Mouse (Mus musculus) erythroblast, adult 5-6 weeks (primary cell): ENCODE measurements around the gene Nudt22. TPM values are rescaled to one million over a fixed set of nuclear protein-coding genes. Genes with fewer than 3 reads are reported as not detected.

ENCODE experiments used
- ATAC-seq: replicated peaks from 2 replicates; pipeline ENCODE4 v1.8.0; 2016; ENCODE audit warnings: moderate number of reproducible peaks, mild to moderate bottlenecking, moderate TSS enrichment, inconsistent platforms; ENCODE audit not compliant: poor library complexity, low FRiP score, severe bottlenecking
- total RNA-seq, 2 experiments: library from RNA; stranded (forward) in 1 of 2; stranded (reverse) in 1 of 2; fragments of 150-400 nt in 1 of 2; fragments of 200-764, 138-1000 nt in 1 of 2; gene quantifications; 2 replicates each; pipeline versions ENCODE4 v1.2.3 to v1.2.4; 2015 to 2017; ENCODE audit warnings: low replicate concordance in 2 of 2

The Nudt22 gene
- total RNA-seq (2015; ENCODE audit: low replicate concordance) (5.4 TPM in 1 of 2 replicates, not detected in the other), total RNA-seq (2017; ENCODE audit: low replicate concordance) (0.60 and 4.9 TPM in 2 replicates)

DNA sequence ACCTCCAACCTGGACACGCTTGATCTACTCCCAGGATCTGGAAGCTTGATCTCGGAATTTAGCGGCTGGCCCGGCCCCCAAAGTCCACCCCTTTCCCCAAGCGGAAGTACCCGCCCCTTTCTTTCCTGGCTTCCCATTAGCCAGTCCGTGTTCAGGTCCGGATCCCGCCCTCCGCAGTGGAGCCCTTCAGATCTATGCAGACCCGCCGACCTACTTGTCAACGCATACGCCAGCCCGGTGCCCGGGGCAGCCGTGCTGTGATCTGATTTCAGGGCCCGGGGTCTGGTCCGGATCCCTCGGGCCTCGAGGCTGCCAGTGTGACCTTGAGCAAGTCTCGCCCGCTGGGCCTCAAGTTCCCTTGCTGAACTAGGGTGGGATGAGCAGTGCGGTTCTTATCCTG is at the start of gene Nudt22, which contains the start of gene Trpt1:
TSS of gene Nudt22 (minus strand) at position 112 of the 400 bp plus-strand sequence.
TSS of gene Trpt1 (plus strand) at position 126 of the 400 bp plus-strand sequence.
- peak; percentile 74 for ATAC-seq

- no peak for ATAC-seq
Measured at GRCm38 (mm10) chr19:7044706-7045105, 48.8 kb upstream of the Nudt22 start.

GRCm38 (mm10) chr19:7044279-7044678 is 48.4 kb upstream of the Nudt22 start:
- ATAC-seq: no peak

- ATAC-seq: no peak
Measured at GRCm38 (mm10) chr19:7041171-7041570, 45.3 kb upstream of the Nudt22 start.

- peak; percentile 12 for ATAC-seq
Measured at GRCm38 (mm10) chr19:7040637-7041130, 44.8 kb upstream of the Nudt22 start.

DNA sequence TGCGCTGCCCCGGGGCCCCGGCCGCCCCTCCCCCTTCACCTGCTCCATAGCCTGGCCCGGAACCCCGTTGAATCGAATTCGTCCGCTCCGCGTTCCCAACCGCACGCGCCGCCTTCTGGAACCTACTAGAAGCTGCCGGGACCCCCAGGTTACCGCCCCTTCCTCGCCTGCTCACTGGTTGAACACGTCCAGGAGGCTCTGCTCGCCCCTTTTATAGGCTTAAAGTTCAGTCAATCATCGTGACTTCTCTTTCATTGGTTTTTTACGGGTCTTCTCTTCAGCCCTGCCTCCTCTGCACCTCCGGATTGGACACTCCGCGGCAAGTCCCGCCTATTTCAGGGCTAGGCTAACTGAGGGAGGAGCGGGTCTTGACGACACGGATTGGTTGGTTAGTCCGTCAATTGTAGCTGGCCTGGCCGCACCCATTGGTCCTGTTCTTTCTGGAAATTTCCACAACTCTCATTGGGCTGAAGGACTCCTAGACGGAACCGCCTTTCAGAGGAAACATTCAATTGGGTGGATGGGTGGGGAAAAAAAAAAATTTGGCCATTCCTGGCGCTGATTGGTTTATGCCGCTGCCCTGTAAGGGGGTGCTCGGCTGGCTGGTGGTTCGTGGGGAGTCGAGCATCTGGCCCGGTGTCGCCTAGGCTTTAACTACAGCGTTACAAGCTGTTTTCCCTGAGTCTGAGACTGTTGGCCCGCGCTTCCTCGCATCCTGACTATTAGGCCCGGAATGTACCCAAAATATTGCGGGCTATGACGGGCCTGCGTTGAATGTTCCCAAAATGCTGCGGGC is 44.1 kb upstream of the Nudt22 start, which contains the start of gene Stip1:
TSS of gene Stip1 (minus strand) at position 127 of the 796 bp plus-strand sequence.
- peak; percentile 92 for ATAC-seq

DNA sequence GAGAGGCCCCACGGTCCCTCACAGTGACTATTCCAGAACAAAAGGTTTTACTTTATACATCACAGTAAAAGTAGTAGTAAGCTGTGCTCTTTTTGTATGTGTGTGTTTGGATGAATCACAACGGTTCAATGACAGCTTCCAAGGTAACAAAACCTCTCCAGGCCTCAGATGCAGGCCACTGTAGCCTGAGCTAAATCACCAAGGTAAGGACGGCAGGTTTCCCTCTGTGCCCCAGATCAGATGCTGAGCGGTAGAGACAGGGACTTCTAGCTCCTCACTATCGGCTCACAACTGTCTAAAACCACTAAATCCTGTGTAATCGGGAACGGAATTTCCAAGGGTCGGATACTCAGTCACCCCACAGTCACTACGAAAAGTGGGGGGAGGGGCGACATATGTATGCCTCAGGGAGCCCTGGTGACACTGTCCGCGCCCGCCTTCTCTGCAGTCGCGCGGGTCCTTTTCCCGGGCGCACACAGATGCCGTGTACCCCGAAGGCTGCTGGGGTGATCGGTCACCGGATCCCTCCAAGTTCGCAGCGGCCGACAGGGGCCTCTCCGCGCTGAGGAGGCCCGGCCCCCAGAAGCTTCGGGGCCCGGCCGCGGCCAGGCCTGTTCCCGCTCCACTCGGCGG is 43.3 kb upstream of the Nudt22 start:
- 0 out of 2 replicates have a peak, but pooled peaks have one; percentile 12 for ATAC-seq

DNA sequence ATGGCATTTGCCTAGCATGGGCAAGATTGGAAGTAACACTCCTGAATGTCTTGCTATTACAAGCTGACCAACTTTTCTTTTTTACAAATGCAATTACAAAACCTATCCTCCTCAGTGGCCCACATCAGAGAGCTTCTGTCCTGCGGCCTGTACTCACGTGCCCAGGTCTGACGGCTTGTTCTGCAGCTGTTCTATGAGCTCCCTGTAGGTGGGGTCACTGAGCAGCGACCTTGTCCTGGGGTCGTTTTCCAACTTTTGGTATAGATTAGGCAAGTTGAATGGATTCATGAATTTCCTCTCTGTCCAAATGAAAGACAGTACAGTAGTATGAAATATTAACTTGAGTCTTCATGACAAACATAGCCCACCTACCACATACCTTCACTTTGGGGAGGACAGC is 38.1 kb upstream of the Nudt22 start:
- ATAC-seq: no peak

GRCm38 (mm10) chr19:7029531-7029930 is 33.6 kb upstream of the Nudt22 start:
- ATAC-seq: no peak

DNA sequence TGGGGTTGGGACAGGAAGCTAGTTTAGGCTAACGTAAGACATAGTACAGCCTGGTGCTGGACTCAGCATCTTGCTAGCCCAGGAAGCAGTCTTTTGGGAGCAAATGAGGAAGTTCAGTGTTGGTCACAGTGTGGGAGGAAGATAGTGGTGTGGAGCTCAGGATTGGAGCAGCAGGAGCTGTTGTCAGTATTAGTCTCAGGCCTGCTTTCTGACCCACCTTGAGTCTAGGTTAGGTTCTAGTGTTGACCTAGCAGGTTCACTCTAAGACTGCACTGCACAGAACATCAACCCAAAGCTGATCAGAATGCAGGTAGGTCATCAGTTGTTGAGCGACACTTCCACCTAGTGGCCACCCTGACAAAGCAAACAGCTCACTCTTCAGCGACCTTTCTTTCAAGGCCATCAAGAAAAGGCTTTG is 24.3 kb upstream of the Nudt22 start:
- ATAC-seq: peak; percentile 56; the same call in 1 of the 2 replicates

- ATAC-seq: peak; percentile 82
Measured at GRCm38 (mm10) chr19:7019191-7019590, 23.3 kb upstream of the Nudt22 start, which contains the start of gene Fermt3. Gene Fermt3, minus strand, starts transcription at chr19:7019469.

DNA sequence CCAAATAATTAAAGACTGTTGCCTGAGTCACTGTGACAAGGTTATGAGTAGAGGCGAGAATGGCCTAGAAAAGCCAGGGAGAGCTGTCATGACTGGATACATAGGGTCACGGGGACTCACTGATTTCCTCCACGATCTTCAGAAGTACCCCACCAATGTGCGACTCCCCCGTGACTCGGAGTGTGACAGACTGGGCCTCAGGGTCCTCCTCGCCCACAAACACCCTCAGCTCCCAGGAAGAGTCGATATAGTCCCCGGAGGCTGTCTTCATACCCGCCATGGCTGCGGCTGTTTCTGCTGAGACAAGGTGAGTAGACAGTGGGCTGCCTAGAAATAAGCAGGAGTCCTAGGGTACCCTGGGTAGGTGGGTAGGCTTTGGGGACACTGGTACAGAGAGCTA is 22.6 kb upstream of the Nudt22 start:
- peak; percentile 32 for ATAC-seq

DNA sequence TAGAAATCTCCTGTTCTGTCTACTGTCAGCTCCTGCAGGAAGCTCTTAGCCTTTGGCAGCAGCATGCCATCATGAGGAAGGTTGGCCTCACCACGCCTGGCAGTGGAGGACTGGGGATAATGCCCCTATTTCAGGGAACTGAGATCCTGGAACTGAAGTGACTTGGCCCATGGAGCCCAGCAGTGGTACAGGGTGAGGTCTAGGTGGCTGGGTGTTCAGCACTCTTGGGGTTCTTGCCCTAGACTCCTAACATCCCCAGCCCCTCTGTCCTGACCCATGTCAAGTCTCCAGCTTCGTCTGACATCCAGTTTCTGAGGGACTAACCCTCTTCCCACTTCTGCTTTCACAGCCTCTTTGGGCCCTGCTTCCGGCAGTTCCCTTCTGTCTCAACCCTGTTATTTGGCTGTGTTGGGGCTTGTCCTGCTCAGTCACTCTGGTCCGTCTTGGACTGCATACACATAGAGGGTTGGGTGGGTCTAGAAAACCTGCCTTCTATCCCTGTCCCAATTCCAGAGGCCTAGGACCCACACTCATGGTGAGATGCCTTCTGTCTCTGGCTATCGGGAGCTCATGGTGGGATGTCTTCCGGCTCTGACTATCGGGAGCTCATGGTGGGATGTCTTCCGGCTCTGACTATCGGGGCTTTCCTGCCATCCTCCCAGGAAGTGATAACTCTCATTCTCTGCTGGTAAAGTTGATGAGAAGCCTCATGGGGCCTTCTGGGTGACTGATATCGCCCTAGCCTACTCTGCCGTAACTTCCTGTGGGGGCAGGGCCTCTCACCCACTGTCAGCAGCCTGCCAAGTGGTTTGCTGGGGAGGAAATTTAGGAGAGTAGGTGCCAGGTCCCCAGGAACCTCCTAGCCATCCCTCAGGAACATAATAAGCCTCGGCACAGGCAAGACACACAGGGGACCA is 21.9 kb upstream of the Nudt22 start:
- ATAC-seq: peak; percentile 76

- ATAC-seq: no peak
Measured at GRCm38 (mm10) chr19:7014481-7015135, 18.7 kb upstream of the Nudt22 start.

GRCm38 (mm10) chr19:7013984-7014383 is 18.1 kb upstream of the Nudt22 start:
- no peak for ATAC-seq

DNA sequence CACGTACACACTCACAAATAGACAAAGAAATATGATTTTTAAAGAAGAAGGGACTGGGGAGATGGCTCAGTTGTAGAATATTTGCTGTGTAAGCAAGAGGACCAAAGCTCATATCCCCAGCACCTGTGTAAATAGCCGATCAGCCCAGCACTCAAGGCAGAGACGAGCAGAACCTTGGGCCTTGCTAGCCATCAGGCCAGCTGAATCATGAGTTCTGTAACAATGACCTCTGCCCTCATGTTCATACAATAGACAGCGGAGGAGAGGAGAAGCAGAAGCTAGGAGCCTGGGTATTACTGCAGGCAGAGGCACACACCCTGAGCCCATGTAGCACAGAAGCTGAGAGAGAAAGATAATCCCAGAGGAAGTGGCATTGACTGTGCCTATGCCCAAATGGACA is 16.5 kb upstream of the Nudt22 start:
- ATAC-seq: no peak

DNA sequence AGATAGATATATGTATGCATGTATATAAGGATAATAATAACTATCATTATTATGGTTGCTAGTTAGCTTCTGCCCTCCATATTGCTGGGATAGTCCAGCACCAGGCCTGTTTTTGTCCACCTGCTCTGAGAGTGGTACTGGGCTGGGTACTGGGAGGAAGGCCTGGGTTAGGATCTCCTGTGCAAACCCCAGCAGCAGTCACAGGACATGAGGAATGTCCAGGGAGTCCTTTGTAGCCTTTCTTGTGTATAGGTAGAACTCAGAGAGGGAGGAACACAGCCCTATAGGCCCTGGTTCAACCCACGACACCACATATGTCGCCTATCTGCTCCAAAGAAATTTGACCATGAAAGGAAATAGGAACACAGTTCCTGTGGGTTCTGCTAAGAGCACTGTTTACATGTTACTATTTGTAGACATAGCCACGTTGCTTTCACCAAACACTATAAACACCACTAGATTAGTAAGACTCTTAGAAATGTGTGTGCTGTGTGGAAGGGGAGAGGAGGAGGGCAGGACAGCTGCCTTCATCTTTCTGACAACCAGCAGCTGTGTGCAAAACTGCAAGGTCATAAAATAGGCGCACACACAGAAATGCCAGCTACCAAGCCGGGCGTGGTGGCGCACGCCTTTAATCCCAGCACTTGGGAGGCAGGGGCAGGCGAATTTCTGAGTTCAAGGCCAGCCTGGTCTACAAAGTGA is 11.1 kb upstream of the Nudt22 start:
- no peak for ATAC-seq

DNA sequence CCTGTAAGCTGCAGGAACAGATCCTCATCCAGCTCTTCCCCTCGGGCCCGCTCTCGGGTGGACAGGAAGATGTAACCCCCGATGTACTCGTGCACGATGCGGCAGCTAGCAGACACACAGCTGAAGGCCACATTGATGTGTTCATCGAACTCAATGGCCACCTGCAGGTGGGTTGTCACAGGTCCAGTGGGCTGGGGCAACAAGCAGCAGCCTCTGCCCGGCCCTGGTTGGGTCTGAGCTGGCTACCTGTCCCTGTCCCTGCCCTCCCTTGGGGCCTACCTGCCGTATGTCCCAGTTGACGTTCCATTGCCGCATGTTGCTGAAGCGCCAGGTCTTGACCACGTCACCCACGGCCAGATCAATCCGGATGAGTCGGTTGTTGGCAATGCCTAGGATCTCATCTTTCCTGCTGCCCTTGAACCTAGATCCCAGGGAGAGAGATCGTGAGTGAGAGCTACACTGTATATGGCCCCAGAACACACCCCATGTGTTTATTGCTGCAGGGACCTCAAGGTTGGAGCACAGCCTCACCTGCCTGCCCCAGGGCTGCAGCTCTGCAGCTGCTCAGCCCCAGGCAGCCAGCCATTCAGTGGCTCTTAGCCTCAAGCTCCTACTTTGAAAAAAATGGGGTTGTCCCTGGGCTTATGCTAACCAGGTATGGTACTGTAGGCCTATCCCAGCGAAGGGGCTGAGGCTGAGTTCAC is 3.6 kb upstream of the Nudt22 start:
- no peak for ATAC-seq
